In genomic region chr1:155656321-155656720, GRCm38 (mm10) we compare ENCODE assay signal across 19 mouse cellular contexts.
"Had no signal": no experiment of that assay in that cellular context is flagged by ENCODE, and none has a peak within 500 bp of the region (broad histone marks: within the 10 kb centered on the region; RNA-seq: fewer than 3 reads in every experiment).

No protein-coding gene starts in this region.

- H3K27ac ChIP-seq: liver, embryonic 15.5 days; lung, embryonic 15.5 days; midbrain, embryonic 10.5 days; midbrain, embryonic 13.5 days; neural tube, embryonic 13.5 days; neural tube, embryonic 15.5 days had no signal

- DNase-seq: liver, postnatal 0 days; lung, adult 2 months; lung, postnatal 10 days; lung, postnatal 4 days; retina, postnatal 1 day; right cerebral cortex, postnatal 25 days; right cerebral cortex, postnatal 4 days; spleen, adult 18-20 months; thymus, adult 18-20 months; thymus, postnatal 14 days; thymus, postnatal 36 days had no signal

- H3K4me3 ChIP-seq: liver, embryonic 15.5 days; lung, embryonic 15.5 days; midbrain, embryonic 10.5 days; midbrain, embryonic 13.5 days; myocyte; neural tube, embryonic 13.5 days; neural tube, embryonic 15.5 days had no signal

- ATAC-seq: liver, postnatal 0 days; midbrain, embryonic 13.5 days; midbrain, embryonic 16.5 days had no signal
